Mouse (Mus musculus) liver, embryonic 14.5 days (tissue): ENCODE data around the gene Spata32. TPM values are rescaled to one million over a fixed set of nuclear protein-coding genes. Genes with fewer than 3 reads are reported as not detected.

Source experiments
- ATAC-seq: fragments of 200-750 bp; cut with Nextera tagmentation; 2 replicates; pipeline ENCODE4 v1.8.0; 2017; ENCODE audit warnings: moderate number of reproducible peaks, mild to moderate bottlenecking, moderate library complexity; ENCODE audit not compliant: insufficient read depth
- DNase-seq, 3 experiments: peaks; one replicate each; pipeline ENCODE4 v3.0.0-alpha.2; 2012 to 2013; ENCODE audit warnings: low read depth in 3 of 3, low spot score in 3 of 3
- H3K27ac ChIP-seq: fragments of 300-500 bp; sonication (generic); 2 replicates; pipeline ENCODE4 v1.5.1; 2014; ENCODE audit warnings: moderate library complexity, mild to moderate bottlenecking, control low read depth, inconsistent platforms
- H3K27me3 ChIP-seq: fragments of 300-500 bp; sonication (generic); 2 replicates; pipeline ENCODE4 v1.6.1; 2014; ENCODE audit warnings: mild to moderate bottlenecking, low read length, moderate library complexity; ENCODE audit not compliant: control insufficient read depth, insufficient read depth
- H3K36me3 ChIP-seq: fragments of 300-500 bp; sonication (generic); replicated peaks from 2 replicates; pipeline ENCODE4 v1.6.1; 2014; ENCODE audit warnings: low read depth; ENCODE audit not compliant: control insufficient read depth, insufficient read depth
- H3K4me1 ChIP-seq, 2 experiments: fragments of 200-500 bp in 1 of 2; fragments of 300-500 bp in 1 of 2; sonication (generic) in 1 of 2; replicated peaks; 2 replicates each; pipeline ENCODE4 v1.6.1; 2012 to 2014; ENCODE audit warnings: antibody characterized with exemption in 1 of 2, inconsistent platforms in 1 of 2, low read length in 1 of 2; ENCODE audit not compliant: control insufficient read depth in 2 of 2, insufficient read depth in 2 of 2
- H3K4me2 ChIP-seq: fragments of 300-500 bp; sonication (generic); 2 replicates; pipeline ENCODE4 v1.6.1; 2014; ENCODE audit warnings: low read depth, mild to moderate bottlenecking, control low read depth, moderate library complexity
- H3K4me3 ChIP-seq, 2 experiments: fragments of 200-500 bp in 1 of 2; fragments of 300-500 bp in 1 of 2; sonication (generic) in 1 of 2; 2 replicates each; pipeline ENCODE4 v1.5.1; 2012 to 2014; ENCODE audit warnings: low read depth in 2 of 2, low read length in 2 of 2, mild to moderate bottlenecking in 2 of 2, control low read depth in 1 of 2, inconsistent platforms in 1 of 2, moderate library complexity in 1 of 2; ENCODE audit not compliant: insufficient read depth in 1 of 2
- H3K9ac ChIP-seq: fragments of 300-500 bp; sonication (generic); replicated peaks from 2 replicates; pipeline ENCODE4 v1.6.1; 2014; ENCODE audit warnings: mild to moderate bottlenecking, control low read depth, moderate library complexity
- H3K9me3 ChIP-seq: fragments of 300-500 bp; sonication (generic); 2 replicates; pipeline ENCODE4 v1.6.1; 2016; ENCODE audit warnings: low read length, mixed read lengths; ENCODE audit not compliant: control insufficient read depth
- CTCF ChIP-seq: IDR thresholded peaks from 2 replicates; pipeline ENCODE4 v1.5.1; 2016; ENCODE audit warnings: antibody characterized with exemption, low read depth, control low read depth
- EP300 ChIP-seq: IDR thresholded peaks from 2 replicates; pipeline ENCODE4 v1.6.1; 2016; ENCODE audit warnings: antibody characterized with exemption, low read depth
- WGBS: fragments of 180-500 bp; shearing (Covaris S2); extraction: QIAGEN DNeasy Blood & Tissue Kit; methylation state at CpG from one replicate; pipeline ENCODE4 v1.1.7; 2014; ENCODE audit not compliant: insufficient replicate concordance; 5-methylcytosine and 5-hydroxymethylcytosine counted together
- polyA plus RNA-seq, 2 experiments: library from polyadenylated mRNA; depleted of rRNA in 1 of 2; stranded (reverse) in 1 of 2; unstranded in 1 of 2; fragments of >200 nt; fragmentation: Nextera tagmentation in 1 of 2; extraction: Ambion mirVana in 1 of 2; gene quantifications; 2 replicates each; pipeline versions ENCODE4 v1.2.1 to v1.2.3; 2012 to 2014

Spata32 gene
- polyA plus RNA-seq, 2 experiments, result not detected

DNA sequence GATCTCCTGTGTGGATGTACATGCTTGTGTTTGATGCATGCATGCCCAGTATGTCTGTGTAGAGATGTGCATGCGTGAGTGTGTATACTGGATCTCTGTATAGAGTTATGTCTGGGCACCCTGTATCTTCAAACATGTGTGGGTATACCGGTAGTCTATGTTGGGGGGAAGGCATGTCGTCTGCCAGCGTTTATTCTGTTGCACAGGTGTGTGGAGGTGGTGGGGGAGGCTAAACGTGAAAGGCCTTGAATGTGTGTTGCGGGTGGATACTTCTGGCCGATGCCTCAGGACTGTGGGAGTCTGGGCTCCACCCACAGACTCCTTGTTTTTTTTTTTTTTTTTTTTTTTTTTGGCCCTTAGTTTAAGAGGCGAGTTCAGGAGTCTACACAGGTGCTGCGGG, 36.9 kb downstream of the Spata32 start:
- 64% methylated on average over 9 of the region's 9 CpGs for WGBS
- Histone ChIP-seq H3K4me1 (no peaks in the 10 kb centered on the region), H3K36me3 (no peaks in the 10 kb centered on the region), H3K27me3 (no peaks in the 10 kb centered on the region), H3K9me3 (no peaks in the 10 kb centered on the region), H3K9ac (no peak overlapping the region), H3K4me3 (no peak overlapping the region), H3K4me2 (no peak overlapping the region), H3K27ac (no peak overlapping the region)
- TF ChIP-seq CTCF, result no peak
- TF ChIP-seq EP300, result no peak
- DNase-seq (no peak), ATAC-seq (no peak)

DNA sequence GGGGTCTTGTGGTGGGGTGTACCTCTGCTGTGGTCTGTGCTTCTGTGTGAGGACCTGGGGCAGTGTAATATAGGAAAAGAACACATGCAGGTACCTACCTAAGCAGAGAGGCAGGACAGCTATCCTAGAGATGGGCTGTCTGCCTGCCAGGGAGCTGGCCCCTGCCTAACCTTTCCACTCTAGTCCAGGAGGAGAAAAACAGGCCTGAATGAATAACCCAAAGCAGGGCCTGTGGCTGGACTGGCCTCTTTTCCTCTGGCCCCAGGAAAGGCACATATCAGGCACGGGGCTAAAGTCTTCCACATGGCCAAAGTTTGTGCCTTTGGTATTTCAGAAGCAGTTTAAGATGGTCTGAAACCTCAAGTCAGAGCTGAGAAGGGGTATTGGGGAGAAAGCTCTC, 37.8 kb downstream of the Spata32 start:
- Histone ChIP-seq H3K27ac (no peak overlapping the region), H3K4me2 (no peak overlapping the region), H3K4me1 (peaks cover 0 to 4% of the 10 kb centered on the region in 2 experiments; a peak in 1 of 4 replicates), H3K4me3 (no peak overlapping the region), H3K9ac (no peak overlapping the region), H3K27me3 (no peaks in the 10 kb centered on the region), H3K36me3 (no peaks in the 10 kb centered on the region), H3K9me3 (no peaks in the 10 kb centered on the region)
- WGBS, result 68% methylated on average over 1 of the region's 1 CpGs
- no peak for TF ChIP-seq CTCF
- TF ChIP-seq EP300, result no peak
- ATAC-seq (no peak), DNase-seq (no peak)

DNA sequence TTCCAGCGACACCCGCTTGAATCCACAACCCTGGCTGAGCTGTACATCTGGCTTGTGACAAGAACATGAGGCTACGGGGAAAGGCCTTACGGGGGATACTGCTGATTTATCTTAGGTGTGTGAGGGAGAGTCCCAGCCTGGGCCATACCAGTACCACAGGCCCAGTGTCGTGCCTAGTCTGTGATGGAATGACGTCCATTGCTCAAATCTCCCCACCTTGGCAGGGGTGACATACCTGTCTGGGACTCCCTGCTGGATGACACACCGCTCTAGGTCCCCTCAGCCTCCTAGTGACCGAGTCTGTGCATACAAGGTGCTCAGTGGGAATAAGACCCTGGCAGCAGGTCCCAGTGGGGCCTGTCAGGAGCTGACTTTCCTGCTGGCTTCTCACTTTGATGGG, 39.5 kb downstream of the Spata32 start:
- ATAC-seq (no peak), DNase-seq (no peak)
- Histone ChIP-seq H3K9me3 (no peaks in the 10 kb centered on the region), H3K4me1 (peaks cover 0 to 11% of the 10 kb centered on the region in 2 experiments; a peak in 2 of 4 replicates), H3K27me3 (no peaks in the 10 kb centered on the region), H3K27ac (no peak overlapping the region), H3K36me3 (no peaks in the 10 kb centered on the region), H3K4me3 (no peak overlapping the region), H3K9ac (no peak overlapping the region), H3K4me2 (no peak overlapping the region)
- TF ChIP-seq CTCF (no peak), EP300 (no peak)
- WGBS, result 72% methylated on average over 8 of the region's 8 CpGs

DNA sequence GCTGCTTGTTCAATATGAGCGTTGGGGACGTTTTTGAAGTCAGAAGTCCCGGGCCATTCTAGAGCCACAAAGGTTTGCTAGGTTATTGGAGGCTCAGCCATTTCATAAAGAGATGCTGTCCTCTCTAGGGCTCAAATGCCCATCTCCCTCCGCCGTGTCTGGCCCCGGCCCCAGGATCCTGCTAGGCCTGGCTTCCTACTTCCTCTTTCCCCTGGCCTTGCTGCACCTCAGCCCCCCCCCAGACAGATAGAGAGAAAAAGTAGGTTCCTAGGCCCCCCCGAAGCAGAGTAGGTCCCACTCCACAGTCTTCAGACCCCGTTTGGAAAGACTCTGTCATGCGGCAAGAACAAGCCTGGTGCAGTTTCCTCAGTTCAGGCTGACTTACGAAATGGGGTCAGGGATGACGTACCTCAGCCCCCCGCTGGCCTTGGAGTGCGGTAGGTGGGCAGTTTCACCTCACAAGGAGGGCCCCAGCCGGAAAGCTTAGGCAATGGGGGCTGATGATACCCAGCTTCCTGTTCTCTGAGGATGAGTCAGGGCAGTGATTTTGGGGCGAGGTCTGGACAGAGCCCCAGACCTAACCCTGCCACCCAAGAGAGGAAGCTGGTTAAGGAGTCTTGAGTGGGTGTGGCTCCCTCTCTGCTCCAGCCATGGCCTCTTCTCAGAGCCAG, 40.3 kb downstream of the Spata32 start:
- Histone ChIP-seq H3K4me2 (no peak overlapping the region), H3K4me1 (peaks cover 0 to 11% of the 10 kb centered on the region in 2 experiments; a peak in 2 of 4 replicates), H3K4me3 (no peak overlapping the region), H3K27ac (no peak overlapping the region), H3K27me3 (no peaks in the 10 kb centered on the region), H3K9ac (no peak overlapping the region), H3K36me3 (no peaks in the 10 kb centered on the region), H3K9me3 (no peaks in the 10 kb centered on the region)
- peak in 1 of 3 experiments; percentile 50 for DNase-seq
- TF ChIP-seq EP300, result no peak
- TF ChIP-seq CTCF, result no peak
- WGBS, result 45% methylated on average over 15 of the region's 15 CpGs
- no peak for ATAC-seq

DNA sequence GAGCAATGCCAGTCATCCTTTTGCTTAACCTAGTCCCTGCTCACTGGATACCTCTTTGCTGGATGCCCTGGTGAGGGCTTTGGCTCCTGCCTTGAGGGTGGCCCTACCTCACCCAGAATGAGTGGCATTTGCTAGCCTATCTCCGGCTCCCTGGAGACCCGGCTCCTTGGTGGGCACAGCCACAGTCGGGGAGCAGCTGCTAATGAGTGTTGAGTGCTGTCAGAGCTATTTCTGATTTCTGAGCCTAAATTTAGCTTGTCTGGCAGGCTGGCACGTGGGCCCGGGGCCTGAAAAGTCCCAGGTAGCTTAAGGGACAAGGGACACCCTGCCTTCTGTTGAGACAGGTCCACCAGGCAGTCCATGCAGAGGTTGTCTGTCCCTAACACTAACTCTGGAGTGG, 41.0 kb downstream of the Spata32 start:
- Histone ChIP-seq H3K4me3 (no peak overlapping the region), H3K9ac (no peak overlapping the region), H3K27ac (no peak overlapping the region), H3K36me3 (no peaks in the 10 kb centered on the region), H3K9me3 (no peaks in the 10 kb centered on the region), H3K4me2 (no peak overlapping the region), H3K27me3 (no peaks in the 10 kb centered on the region), H3K4me1 (peaks cover 0 to 11% of the 10 kb centered on the region in 2 experiments; a peak in 2 of 4 replicates)
- no peak for ATAC-seq
- WGBS, result 62% methylated on average over 5 of the region's 5 CpGs
- TF ChIP-seq EP300 (no peak), CTCF (no peak)
- DNase-seq, result no peak
